Mouse (Mus musculus) frontal cortex, postnatal 25 days (tissue): ENCODE data around the gene Rab29.
A peak's percentile ranks its signal among the peaks of the same experiment; 100 is the strongest.
"Not testable (repeated sequence)": the region's sequence is repeated elsewhere in the genome, so short reads cannot be mapped to it uniquely, and the experiment has no call there.

Experiments
- DNase-seq, 2 experiments: peaks; one replicate each; pipeline ENCODE4 v3.0.0; 2022; ENCODE audit warnings: low spot score in 2 of 2

Rab29 gene

GRCm38 (mm10) chr1:131867093-131867945 is at the start of gene Rab29:
Gene Rab29 (plus strand): TSS chr1:131867224.
- peak; percentile 75 to 82 for DNase-seq

GRCm38 (mm10) chr1:131820353-131820752 is 46.7 kb upstream of the Rab29 start:
- not testable (repeated sequence) for DNase-seq

GRCm38 (mm10) chr1:131820887-131821328 is 46.1 kb upstream of the Rab29 start:
- no peak for DNase-seq

GRCm38 (mm10) chr1:131822292-131822691 is 44.7 kb upstream of the Rab29 start:
- DNase-seq, result no peak

- no peak for DNase-seq
Measured at GRCm38 (mm10) chr1:131822856-131823492, 44.0 kb upstream of the Rab29 start.

GRCm38 (mm10) chr1:131823563-131823962 is 43.5 kb upstream of the Rab29 start:
- DNase-seq, result no peak

- DNase-seq, result no peak
Measured at GRCm38 (mm10) chr1:131824528-131825181, 42.4 kb upstream of the Rab29 start.

GRCm38 (mm10) chr1:131827207-131827786 is 39.7 kb upstream of the Rab29 start, which contains the start of gene Slc41a1:
Gene Slc41a1 (plus strand): TSS chr1:131827493.
- no peak for DNase-seq

GRCm38 (mm10) chr1:131827787-131828258 is 39.2 kb upstream of the Rab29 start:
- peak; percentile 85 to 90 for DNase-seq

- no peak for DNase-seq
Measured at GRCm38 (mm10) chr1:131828297-131829126, 38.5 kb upstream of the Rab29 start.

GRCm38 (mm10) chr1:131829279-131829678 is 37.7 kb upstream of the Rab29 start:
- DNase-seq, result no peak

GRCm38 (mm10) chr1:131830561-131830960 is 36.5 kb upstream of the Rab29 start:
- DNase-seq, result no peak

- DNase-seq, result no peak
Measured at GRCm38 (mm10) chr1:131830971-131831641, 35.9 kb upstream of the Rab29 start.

- DNase-seq, result no peak
Measured at GRCm38 (mm10) chr1:131837035-131837434, 30.0 kb upstream of the Rab29 start.

GRCm38 (mm10) chr1:131838542-131838941 is 28.5 kb upstream of the Rab29 start:
- DNase-seq, result no peak

- DNase-seq, result no peak
Measured at GRCm38 (mm10) chr1:131839279-131839678, 27.7 kb upstream of the Rab29 start.

GRCm38 (mm10) chr1:131842221-131842620 is 24.8 kb upstream of the Rab29 start:
- no peak for DNase-seq

GRCm38 (mm10) chr1:131843758-131844157 is 23.3 kb upstream of the Rab29 start:
- DNase-seq, result no peak

- no peak for DNase-seq
Measured at GRCm38 (mm10) chr1:131844883-131845282, 22.1 kb upstream of the Rab29 start.

- peak; percentile 45 to 51 for DNase-seq
Measured at GRCm38 (mm10) chr1:131846255-131846654, 20.8 kb upstream of the Rab29 start.
